Mouse (Mus musculus) cerebellum, postnatal 10 days (tissue): ENCODE measurements around the gene Dram1.

Source experiments
- DNase-seq, 2 experiments: peaks; one replicate each; pipeline ENCODE4 v3.0.0; 2021; ENCODE audit warnings: mixed read lengths in 2 of 2

The Dram1 gene

DNA sequence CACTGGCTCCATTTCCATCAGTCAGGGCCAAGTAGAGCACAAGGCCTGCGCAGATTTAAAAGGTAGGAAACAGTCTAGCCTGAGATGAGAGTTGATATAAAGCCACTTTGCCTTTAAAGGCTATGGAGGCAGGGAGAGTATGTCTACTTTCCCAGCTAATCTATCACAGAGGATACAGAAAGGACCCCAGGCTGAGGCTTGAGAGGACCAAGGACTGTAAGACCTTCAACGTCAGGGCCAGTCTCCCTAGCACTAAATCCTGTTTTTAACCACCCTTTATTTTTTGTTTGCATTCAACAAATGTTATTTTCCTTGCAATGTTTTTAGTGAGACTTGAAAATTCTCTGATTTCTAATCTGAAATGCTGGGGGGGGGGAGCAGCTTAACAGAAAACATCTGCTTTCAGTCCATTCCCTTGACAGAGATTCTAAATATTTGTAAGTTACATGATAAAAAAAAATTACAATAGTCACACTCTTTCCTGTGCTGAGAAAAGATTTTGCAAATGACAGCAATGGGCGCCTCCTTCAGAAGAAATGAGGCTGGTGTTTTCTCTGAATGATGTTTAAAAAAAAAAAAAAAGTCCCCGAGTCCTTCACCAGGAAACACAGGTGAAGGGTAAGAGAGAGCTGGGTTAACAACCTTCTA is 94.4 kb downstream of the Dram1 start:
- no peak for DNase-seq

DNA sequence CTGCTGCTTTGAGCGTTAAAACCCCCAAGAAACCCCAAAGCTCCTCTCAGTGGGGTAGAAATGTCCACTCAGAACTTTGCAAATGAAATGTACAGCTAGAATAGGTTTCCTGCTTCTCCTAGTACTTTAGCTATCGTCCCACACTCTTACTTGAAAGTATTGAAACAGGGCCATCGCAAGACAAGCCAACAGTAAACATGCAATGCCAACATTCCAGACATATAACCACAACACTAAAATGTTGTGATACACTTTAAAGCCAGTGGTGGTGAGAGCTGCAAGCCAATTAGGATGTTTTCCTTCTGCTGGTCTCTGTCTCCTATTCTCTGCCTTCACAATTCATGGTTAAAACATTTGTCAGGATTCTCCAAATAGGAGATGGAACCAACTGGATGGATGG is 97.2 kb downstream of the Dram1 start:
- no peak for DNase-seq

DNA sequence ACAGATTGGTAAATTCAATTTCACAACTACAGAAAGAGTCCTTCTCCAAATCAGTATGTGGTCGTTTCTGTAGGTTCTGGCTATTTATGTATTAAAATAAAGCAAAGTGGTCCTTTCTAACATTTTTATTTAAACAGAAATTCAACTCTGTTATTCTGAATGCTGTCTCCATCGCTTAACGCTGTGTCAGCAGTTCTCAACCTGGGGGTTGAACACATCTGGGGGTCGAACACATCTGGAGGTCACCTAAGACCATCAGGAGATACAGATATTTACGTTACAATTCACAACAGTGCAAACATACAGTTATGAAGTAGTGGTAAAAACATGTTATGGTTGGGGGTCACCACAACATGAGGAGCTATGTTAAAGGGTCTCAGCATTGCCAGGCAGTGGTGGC is 104.8 kb downstream of the Dram1 start:
- no peak for DNase-seq
